Mouse (Mus musculus): ENCODE measurements around the gene Tenm4.

DNA sequence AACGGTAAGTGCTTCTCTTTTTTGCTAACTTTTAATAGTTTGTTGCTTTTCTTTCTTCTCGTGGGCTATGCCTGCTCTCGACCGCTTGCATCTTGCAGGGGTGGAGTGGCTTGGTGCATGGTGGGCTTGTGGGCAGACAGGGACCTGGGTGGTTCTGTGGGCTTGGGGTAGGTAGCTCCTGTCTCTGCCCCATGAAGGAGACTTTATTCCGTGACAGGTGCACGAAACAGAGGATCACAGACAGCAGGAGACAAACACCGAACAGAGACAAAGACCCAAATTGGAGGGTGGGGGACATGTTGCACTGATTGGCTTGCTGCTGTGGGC is 473.1 kb downstream of the Tenm4 start:
- TF ChIP-seq CTCF (IDR thresholded peaks at IDR 0.05; ENCODE audit: low read depth, low read length) (no peak), POLR2A (IDR thresholded peaks at IDR 0.05; ENCODE audit: extremely low read depth, insufficient read depth, low read length) (no peak)

Data from liver, adult 2 months (tissue).